Mouse (Mus musculus) testis, adult 2 months (tissue): ENCODE results near the gene Ccdc155.

Source experiments
- CTCF ChIP-seq: fragments of 200-500 bp; IDR thresholded peaks from 2 replicates; pipeline ENCODE4 v1.5.1; 2012; ENCODE audit warnings: low read depth, mild to moderate bottlenecking, inconsistent platforms, low read length, moderate library complexity; ENCODE audit not compliant: control insufficient read depth, insufficient read depth, insufficient replicate concordance
- POLR2A ChIP-seq: fragments of 200-500 bp; IDR thresholded peaks from 2 replicates; pipeline ENCODE4 v1.6.1; 2012; ENCODE audit warnings: low read depth, mild to moderate bottlenecking, inconsistent platforms, low read length, moderate library complexity; ENCODE audit not compliant: control insufficient read depth

- TF ChIP-seq POLR2A (no peak), CTCF (no peak)
Measured at GRCm38 (mm10) chr7:45192585-45193310, 11.9 kb downstream of the Ccdc155 start.
